Mouse (Mus musculus): ENCODE measurements at regions not wholly inside any gene's neighbourhood (a gene's known extent, or its start where the extent isn't known, plus 50 kb on each side); places are given as distances from the start of the nearest gene placed in this dataset.

DNA sequence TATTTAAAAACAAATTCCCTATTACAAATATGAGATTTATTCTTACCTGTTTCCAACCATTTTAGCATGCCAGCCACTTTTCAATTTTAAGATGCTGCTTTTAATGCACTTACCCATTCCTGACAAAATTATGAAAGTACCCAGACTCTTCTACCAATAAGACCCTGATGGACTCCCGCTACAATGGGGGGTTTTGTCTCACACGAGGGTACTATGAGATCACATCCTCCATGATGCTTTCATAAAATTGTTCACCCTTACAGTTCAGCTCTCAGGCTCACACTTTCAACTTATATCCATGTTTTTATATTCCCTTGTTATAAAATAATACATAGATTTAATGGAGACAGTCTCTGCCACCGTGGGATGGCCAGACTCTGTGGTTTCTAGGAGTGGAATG, 68.1 kb upstream of the Adamts18 start:
- WGBS = 70% methylated on average over 3 of the region's 3 CpGs
- TF ChIP-seq CTCF (IDR thresholded peaks at IDR 0.05; ENCODE audit: insufficient read depth, low read length) = no peak
- no peak for TF ChIP-seq POLR2A (IDR thresholded peaks at IDR 0.05; ENCODE audit: borderline replicate concordance, extremely low read depth, low read depth, low read length)
- DNase-seq = no peak
- Histone ChIP-seq H3K4me1 (ENCODE audit: control insufficient read depth, insufficient read depth, low read length) (no peaks in the 10 kb centered on the region), H3K4me3 (replicated peaks; ENCODE audit: extremely low read depth, low read depth, low read length) (no peak overlapping the region)

GRCm38 (mm10) chr8:113917197-113917596, 68.7 kb upstream of the Adamts18 start:
- no peak for DNase-seq
- Histone ChIP-seq H3K4me3 (replicated peaks; ENCODE audit: extremely low read depth, low read depth, low read length) (no peak overlapping the region), H3K4me1 (ENCODE audit: control insufficient read depth, insufficient read depth, low read length) (no peaks in the 10 kb centered on the region)
- TF ChIP-seq CTCF (IDR thresholded peaks at IDR 0.05; ENCODE audit: insufficient read depth, low read length) = no peak
- TF ChIP-seq POLR2A (IDR thresholded peaks at IDR 0.05; ENCODE audit: borderline replicate concordance, extremely low read depth, low read depth, low read length) = no peak
- 37% methylated on average over 6 of the region's 6 CpGs for WGBS

GRCm38 (mm10) chr8:113920306-113920705, 71.8 kb upstream of the Adamts18 start:
- no peak for DNase-seq
- Histone ChIP-seq H3K4me3 (replicated peaks; ENCODE audit: extremely low read depth, low read depth, low read length) (no peak overlapping the region), H3K4me1 (ENCODE audit: control insufficient read depth, insufficient read depth, low read length) (no peaks in the 10 kb centered on the region)
- TF ChIP-seq POLR2A (IDR thresholded peaks at IDR 0.05; ENCODE audit: borderline replicate concordance, extremely low read depth, low read depth, low read length) (no peak), CTCF (IDR thresholded peaks at IDR 0.05; ENCODE audit: insufficient read depth, low read length) (no peak)
- WGBS = 61% methylated on average over 2 of the region's 2 CpGs

DNA sequence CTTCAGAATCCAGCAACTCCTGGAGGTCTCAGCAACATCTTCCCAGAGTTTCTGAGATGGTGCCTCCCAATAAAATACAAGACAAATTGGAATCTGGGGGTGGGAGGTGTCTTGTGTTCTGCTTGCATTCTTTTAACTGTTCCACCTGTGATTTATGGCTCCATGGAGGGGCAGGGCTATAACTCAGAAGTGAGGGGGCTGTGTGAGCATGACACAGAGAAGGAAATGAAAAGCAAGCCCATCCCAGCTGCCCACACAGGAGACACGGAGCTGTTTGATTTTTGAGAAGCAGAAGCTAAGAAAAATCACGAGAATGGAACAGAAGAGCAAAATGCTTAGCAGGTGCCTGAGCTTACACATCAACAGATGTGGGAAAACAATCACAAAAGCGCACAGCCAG, 74.8 kb upstream of the Adamts18 start:
- WGBS = 53% methylated on average over 3 of the region's 3 CpGs
- no peak for DNase-seq
- TF ChIP-seq POLR2A (IDR thresholded peaks at IDR 0.05; ENCODE audit: borderline replicate concordance, extremely low read depth, low read depth, low read length) (no peak), CTCF (IDR thresholded peaks at IDR 0.05; ENCODE audit: insufficient read depth, low read length) (no peak)

DNA sequence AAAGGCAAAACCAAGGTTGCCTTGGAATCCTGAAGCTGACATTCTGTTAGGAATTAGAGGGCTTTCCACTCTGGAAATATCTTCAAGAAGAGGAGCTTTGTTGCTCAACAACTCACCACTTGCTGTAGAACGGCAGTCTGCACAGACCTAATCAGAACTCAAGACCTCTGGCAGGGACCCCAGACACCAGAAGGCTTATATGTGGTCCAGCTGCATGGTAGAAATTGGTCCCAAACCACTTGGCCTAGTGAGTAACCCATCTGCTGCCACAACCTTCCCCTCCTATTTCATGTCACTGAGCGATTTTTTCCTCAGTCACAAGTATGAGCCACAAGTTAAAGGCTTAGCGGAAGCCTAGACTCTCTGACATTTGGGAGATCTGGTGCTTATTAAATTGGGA, 105.2 kb upstream of the Adamts18 start:
- H3K4me3 ChIP-seq (replicated peaks; ENCODE audit: extremely low read depth, low read depth, low read length) = no peak overlapping the region
- WGBS = 75% methylated on average over 3 of the region's 3 CpGs

More for the DNA sequence above, 74.8 kb upstream of the Adamts18 start:
- Histone ChIP-seq H3K4me3 (replicated peaks; ENCODE audit: extremely low read depth, low read depth, low read length) (no peak overlapping the region), H3K4me1 (ENCODE audit: control insufficient read depth, insufficient read depth, low read length) (no peaks in the 10 kb centered on the region)

GRCm38 (mm10) chr8:113956439-113957043, 108.0 kb upstream of the Adamts18 start:
- no peaks in the 10 kb centered on the region for H3K4me1 ChIP-seq (ENCODE audit: control insufficient read depth, insufficient read depth, low read length)
- 54% methylated on average over 14 of the region's 14 CpGs for WGBS
- no peak overlapping the region for H3K4me3 ChIP-seq (replicated peaks; ENCODE audit: extremely low read depth, low read depth, low read length)
- DNase-seq = no peak
- no peak for TF ChIP-seq POLR2A (IDR thresholded peaks at IDR 0.05; ENCODE audit: borderline replicate concordance, extremely low read depth, low read depth, low read length)
- TF ChIP-seq CTCF (IDR thresholded peaks at IDR 0.05; ENCODE audit: insufficient read depth, low read length) = no peak

More for the DNA sequence above, 105.2 kb upstream of the Adamts18 start:
- no peak for TF ChIP-seq POLR2A (IDR thresholded peaks at IDR 0.05; ENCODE audit: borderline replicate concordance, extremely low read depth, low read depth, low read length)
- no peak for TF ChIP-seq CTCF (IDR thresholded peaks at IDR 0.05; ENCODE audit: insufficient read depth, low read length)
- no peaks in the 10 kb centered on the region for H3K4me1 ChIP-seq (ENCODE audit: control insufficient read depth, insufficient read depth, low read length)
- DNase-seq = no peak

DNA sequence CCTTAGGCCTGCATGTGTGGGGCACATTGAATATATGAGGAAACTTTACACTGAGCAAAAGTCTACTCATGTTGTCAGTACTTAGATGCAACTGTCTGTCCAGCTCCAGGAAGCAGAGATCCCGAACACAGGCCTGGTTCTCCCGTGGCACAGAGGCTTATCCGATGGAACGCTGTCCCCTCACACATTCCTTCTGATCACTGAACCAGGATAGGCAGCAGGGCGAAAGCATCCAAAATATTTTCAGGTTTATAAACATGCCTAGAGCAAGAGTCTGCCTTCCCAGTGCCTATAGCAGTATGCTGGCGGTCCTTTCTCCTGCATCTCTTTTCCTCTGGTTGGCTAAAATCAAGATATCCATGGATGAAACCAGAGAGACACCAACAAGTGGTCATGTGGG, 109.3 kb upstream of the Adamts18 start:
- H3K4me1 ChIP-seq (ENCODE audit: control insufficient read depth, insufficient read depth, low read length) = no peaks in the 10 kb centered on the region
- DNase-seq = no peak
- TF ChIP-seq CTCF (IDR thresholded peaks at IDR 0.05; ENCODE audit: insufficient read depth, low read length) = no peak
- no peak for TF ChIP-seq POLR2A (IDR thresholded peaks at IDR 0.05; ENCODE audit: borderline replicate concordance, extremely low read depth, low read depth, low read length)
- 67% methylated on average over 6 of the region's 6 CpGs for WGBS
- no peak overlapping the region for H3K4me3 ChIP-seq (replicated peaks; ENCODE audit: extremely low read depth, low read depth, low read length)

- 52% methylated on average over 5 of the region's 5 CpGs for WGBS
- Histone ChIP-seq H3K4me1 (ENCODE audit: control insufficient read depth, insufficient read depth, low read length) (no peaks in the 10 kb centered on the region), H3K4me3 (replicated peaks; ENCODE audit: extremely low read depth, low read depth, low read length) (no peak overlapping the region)
- no peak for DNase-seq
- no peak for TF ChIP-seq CTCF (IDR thresholded peaks at IDR 0.05; ENCODE audit: insufficient read depth, low read length)
- no peak for TF ChIP-seq POLR2A (IDR thresholded peaks at IDR 0.05; ENCODE audit: borderline replicate concordance, extremely low read depth, low read depth, low read length)
Observed at GRCm38 (mm10) chr8:113975810-113976209, 127.3 kb upstream of the Adamts18 start.

GRCm38 (mm10) chr8:113976626-113977025, 128.1 kb upstream of the Adamts18 start:
- H3K4me3 ChIP-seq (replicated peaks; ENCODE audit: extremely low read depth, low read depth, low read length) = no peak overlapping the region
- no peaks in the 10 kb centered on the region for H3K4me1 ChIP-seq (ENCODE audit: control insufficient read depth, insufficient read depth, low read length)
- TF ChIP-seq POLR2A (IDR thresholded peaks at IDR 0.05; ENCODE audit: borderline replicate concordance, extremely low read depth, low read depth, low read length) (no peak), CTCF (IDR thresholded peaks at IDR 0.05; ENCODE audit: insufficient read depth, low read length) (no peak)
- DNase-seq = no peak
- 37% methylated on average over 4 of the region's 4 CpGs for WGBS

DNA sequence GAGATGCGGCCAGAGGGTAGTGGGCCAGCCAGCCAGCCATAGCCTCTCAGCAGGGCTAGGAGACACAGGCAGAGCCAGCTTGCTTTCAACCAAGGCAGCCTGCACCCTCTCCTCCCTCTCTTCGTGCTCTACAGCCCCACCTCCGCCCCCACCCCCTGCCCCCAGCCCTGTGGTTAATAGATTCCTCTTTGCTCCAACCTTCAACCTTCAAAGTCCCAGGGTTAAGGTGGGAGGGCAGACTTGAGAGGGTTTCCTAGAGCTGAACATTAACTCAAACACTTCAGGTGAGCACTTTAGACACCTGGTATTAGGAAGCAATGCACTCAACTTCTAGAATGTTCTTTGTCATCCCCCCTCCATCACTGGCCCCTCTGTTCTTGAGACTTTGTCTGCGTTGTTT, 128.5 kb upstream of the Adamts18 start:
- DNase-seq = no peak
- 25% methylated on average over 4 of the region's 4 CpGs for WGBS
- Histone ChIP-seq H3K4me3 (replicated peaks; ENCODE audit: extremely low read depth, low read depth, low read length) (no peak overlapping the region), H3K4me1 (ENCODE audit: control insufficient read depth, insufficient read depth, low read length) (no peaks in the 10 kb centered on the region)
- no peak for TF ChIP-seq CTCF (IDR thresholded peaks at IDR 0.05; ENCODE audit: insufficient read depth, low read length)
- TF ChIP-seq POLR2A (IDR thresholded peaks at IDR 0.05; ENCODE audit: borderline replicate concordance, extremely low read depth, low read depth, low read length) = no peak

All from lung, adult 2 months (tissue).